Mouse (Mus musculus): Measurements from ENCODE around the gene Notch3.

DNA sequence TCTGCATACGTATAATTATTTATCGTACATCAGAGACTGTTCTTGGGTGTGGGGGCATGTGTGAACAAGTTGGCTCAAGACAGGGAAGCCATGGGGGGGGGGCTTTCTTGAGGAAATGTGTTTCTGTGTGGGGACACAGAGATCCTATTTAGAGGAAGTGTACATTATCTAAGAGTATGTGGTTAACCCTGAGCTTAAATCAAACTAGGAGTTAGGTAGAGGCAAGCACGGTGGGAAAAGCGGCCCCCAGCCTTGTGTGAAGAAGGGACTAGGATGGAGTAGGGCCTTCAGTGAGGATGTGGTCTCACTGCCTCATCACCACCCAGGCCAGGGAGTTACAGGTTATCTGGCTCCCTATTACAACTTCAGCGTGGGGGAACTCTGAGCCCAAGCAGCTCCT lies 29.1 kb upstream of the Notch3 start:
- TF ChIP-seq CTCF (IDR thresholded peaks at IDR 0.05; ENCODE audit: low read depth), result no peak
- TF ChIP-seq EP300 (optimal IDR thresholded peaks at IDR 0.05), result no peak
